Mouse (Mus musculus) ES-E14 (cell line): ENCODE data around the gene Fam184a. TPM values are rescaled to one million over a fixed set of nuclear protein-coding genes. Genes with fewer than 3 reads are reported as not detected.

ENCODE experiments used
- DNase-seq: peaks from one replicate; pipeline ENCODE4 v3.0.0-alpha.2; 2013; ENCODE audit warnings: low read depth, low spot score
- H3K27ac ChIP-seq: 2 replicates; pipeline ENCODE4 v1.5.1; 2012; ENCODE audit warnings: low read depth, mild to moderate bottlenecking, low read length, moderate library complexity, mixed read lengths; ENCODE audit not compliant: poor library complexity, insufficient read depth, severe bottlenecking
- H3K36me3 ChIP-seq: 2 replicates; pipeline ENCODE4 v1.6.1; 2012; ENCODE audit warnings: mild to moderate bottlenecking, low read length, moderate library complexity, mixed read lengths; ENCODE audit not compliant: control insufficient read depth, poor library complexity, insufficient read depth, severe bottlenecking
- H3K4me1 ChIP-seq, 2 experiments: fragments of 150-350 bp in 1 of 2; sonication (generic) in 1 of 2; 2 replicates each; pipeline ENCODE4 v1.6.1; 2012; ENCODE audit warnings: low read length in 2 of 2, mild to moderate bottlenecking in 1 of 2, mixed read lengths in 1 of 2; ENCODE audit not compliant: control insufficient read depth in 2 of 2, insufficient read depth in 2 of 2, poor library complexity in 1 of 2
- H3K4me3 ChIP-seq, 2 experiments: fragments of 150-350 bp in 1 of 2; sonication (generic) in 1 of 2; 2 replicates each; pipeline ENCODE4 v1.5.1; 2012; ENCODE audit warnings: low read length in 2 of 2, low read depth in 1 of 2, mild to moderate bottlenecking in 1 of 2, mixed read lengths in 1 of 2; ENCODE audit not compliant: insufficient read depth in 1 of 2, poor library complexity in 1 of 2, severe bottlenecking in 1 of 2
- H3K9ac ChIP-seq: 2 replicates; pipeline ENCODE4 v1.6.1; 2012; ENCODE audit warnings: low read depth, mild to moderate bottlenecking, low read length, mixed read lengths; ENCODE audit not compliant: poor library complexity, insufficient read depth, severe bottlenecking
- H3K9me3 ChIP-seq: fragments of 150-350 bp; sonication (generic); 2 replicates; pipeline ENCODE4 v1.6.1; 2012; ENCODE audit warnings: low read depth, mild to moderate bottlenecking, low read length; ENCODE audit not compliant: control insufficient read depth, insufficient read depth
- CHD2 ChIP-seq: IDR thresholded peaks from 2 replicates; pipeline ENCODE4 v1.6.1; 2014; ENCODE audit warnings: mild to moderate bottlenecking, low read depth, low read length, inconsistent platforms
- HCFC1 ChIP-seq: IDR thresholded peaks from 2 replicates; pipeline ENCODE4 v1.6.1; 2012; ENCODE audit warnings: low read length, inconsistent platforms, borderline replicate concordance; ENCODE audit not compliant: insufficient read depth
- MAFK ChIP-seq: IDR thresholded peaks from 2 replicates; pipeline ENCODE4 v1.6.1; 2014; ENCODE audit warnings: mild to moderate bottlenecking, low read depth, low read length, inconsistent platforms; ENCODE audit not compliant: insufficient read depth
- ZC3H11A ChIP-seq: IDR thresholded peaks from 2 replicates; pipeline ENCODE4 v1.6.1; 2012; ENCODE audit warnings: low read depth, mild to moderate bottlenecking, inconsistent platforms, low read length, borderline replicate concordance
- ZNF384 ChIP-seq: IDR thresholded peaks from 2 replicates; pipeline ENCODE4 v1.6.1; 2012; ENCODE audit warnings: low read depth, low read length, inconsistent platforms
- in situ Hi-C, 2 experiments: fragments of 600-800 bp; cut with MboI; formaldehyde crosslinking; loops; one replicate each; pipeline ENCODE4 v1.15.1; 2025; ENCODE audit warnings: low sequenced_read_pairs in 2 of 2, inconsistent platforms in 1 of 2; ENCODE audit not compliant: unreplicated experiment in 2 of 2
- total RNA-seq: library from RNA; depleted of rRNA; stranded (reverse); fragments of 300-350 nt; gene quantifications from 2 replicates; pipeline ENCODE4 v1.2.3, GENCODE M21; 2012

Gene Fam184a
- total RNA-seq, 1 experiment, result 2.4 TPM

DNA sequence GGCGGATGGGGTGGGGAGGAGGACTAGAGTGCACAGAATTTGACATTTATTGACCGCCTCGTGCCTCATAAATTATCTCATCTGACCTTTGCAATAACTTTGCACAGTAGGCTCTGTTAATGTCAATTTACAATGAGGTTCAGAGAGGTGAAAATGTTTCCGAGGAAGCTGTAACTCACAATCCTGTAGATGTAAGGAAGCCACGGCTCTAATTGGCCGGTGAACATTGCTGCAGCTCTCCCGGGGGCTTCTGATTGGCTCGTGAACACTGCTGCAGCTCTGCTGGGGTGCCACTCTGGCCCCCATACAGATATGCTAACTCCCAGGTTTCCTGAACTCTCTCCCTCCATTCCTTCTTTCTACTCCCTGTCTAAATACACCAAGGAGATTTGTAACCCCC, 12.1 kb downstream of the Fam184a start:
- no peak for DNase-seq
- no peak overlapping the region for H3K9ac ChIP-seq
- no peak overlapping the region for H3K4me3 ChIP-seq
- no peaks in the 10 kb centered on the region for H3K9me3 ChIP-seq
- in situ Hi-C loops, result no loop called here
- no peaks in the 10 kb centered on the region for H3K36me3 ChIP-seq
- no peak overlapping the region for H3K27ac ChIP-seq
- H3K4me1 ChIP-seq, result no peaks in the 10 kb centered on the region
- TF ChIP-seq ZNF384 (no peak), CHD2 (no peak), HCFC1 (no peak), ZC3H11A (no peak), MAFK (no peak)

DNA sequence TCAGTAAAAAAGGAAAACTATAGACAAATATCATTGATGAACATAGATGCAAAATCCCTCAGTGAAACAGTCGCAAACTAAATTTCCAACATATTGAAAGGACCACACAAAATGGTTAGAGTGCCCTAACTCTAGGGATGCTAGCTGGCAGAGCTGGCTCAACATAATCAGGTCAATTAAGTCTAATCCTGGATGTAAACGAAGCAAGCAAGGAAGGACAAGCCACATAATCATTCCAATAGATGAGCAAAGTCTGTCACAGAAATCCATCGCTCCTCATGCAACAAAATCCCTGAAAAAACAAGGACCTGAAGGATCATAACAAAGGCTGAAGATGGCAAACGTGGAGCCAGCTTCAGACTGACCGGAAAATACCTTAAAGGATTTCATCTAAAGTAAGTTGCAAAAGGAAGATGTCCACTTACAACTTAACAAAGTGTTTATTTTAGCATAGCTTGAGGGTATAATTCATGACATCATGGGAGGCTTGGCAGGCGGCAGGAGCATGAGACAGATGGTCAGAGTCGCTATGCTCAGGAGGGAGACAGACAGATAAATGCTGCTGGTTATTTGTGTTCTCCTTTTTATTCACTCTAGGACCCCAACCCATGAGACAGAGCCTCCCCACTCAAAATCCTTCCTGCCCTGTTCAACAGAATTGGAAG, 15.6 kb downstream of the Fam184a start:
- in situ Hi-C loops, result no loop called here
- Histone ChIP-seq H3K9ac (no peak overlapping the region), H3K36me3 (no peaks in the 10 kb centered on the region), H3K9me3 (no peaks in the 10 kb centered on the region), H3K4me1 (no peaks in the 10 kb centered on the region), H3K4me3 (no peak overlapping the region), H3K27ac (no peak overlapping the region)
- no peak for TF ChIP-seq HCFC1
- TF ChIP-seq CHD2, result no peak
- TF ChIP-seq ZC3H11A, result no peak
- TF ChIP-seq MAFK, result no peak
- no peak for TF ChIP-seq ZNF384
- no peak for DNase-seq

DNA sequence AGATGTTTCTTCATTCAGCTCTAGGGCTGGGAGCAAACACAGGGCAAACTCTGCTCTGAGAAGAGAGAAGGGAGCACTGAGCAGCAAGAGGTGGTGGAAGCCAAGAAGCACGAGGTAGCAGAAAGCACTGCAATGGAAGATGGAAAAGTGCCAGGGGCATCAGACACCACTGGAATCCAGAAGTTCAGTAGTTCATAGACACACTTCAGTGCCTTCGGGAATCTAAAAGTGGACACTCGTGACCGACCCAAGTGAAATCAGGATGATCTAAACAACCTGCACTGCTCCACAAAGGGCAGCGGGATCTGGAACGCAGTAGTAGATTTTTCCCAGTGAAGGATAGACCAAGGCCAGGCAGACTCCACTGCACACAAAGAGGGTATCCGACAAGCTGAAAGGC, 18.6 kb downstream of the Fam184a start:
- Histone ChIP-seq H3K27ac (no peak overlapping the region), H3K36me3 (no peaks in the 10 kb centered on the region), H3K4me3 (no peak overlapping the region), H3K9ac (no peak overlapping the region), H3K9me3 (no peaks in the 10 kb centered on the region), H3K4me1 (no peaks in the 10 kb centered on the region)
- in situ Hi-C loops, result no loop called here
- TF ChIP-seq ZC3H11A, result no peak
- no peak for TF ChIP-seq MAFK
- no peak for TF ChIP-seq ZNF384
- TF ChIP-seq HCFC1, result no peak
- no peak for TF ChIP-seq CHD2
- no peak for DNase-seq

DNA sequence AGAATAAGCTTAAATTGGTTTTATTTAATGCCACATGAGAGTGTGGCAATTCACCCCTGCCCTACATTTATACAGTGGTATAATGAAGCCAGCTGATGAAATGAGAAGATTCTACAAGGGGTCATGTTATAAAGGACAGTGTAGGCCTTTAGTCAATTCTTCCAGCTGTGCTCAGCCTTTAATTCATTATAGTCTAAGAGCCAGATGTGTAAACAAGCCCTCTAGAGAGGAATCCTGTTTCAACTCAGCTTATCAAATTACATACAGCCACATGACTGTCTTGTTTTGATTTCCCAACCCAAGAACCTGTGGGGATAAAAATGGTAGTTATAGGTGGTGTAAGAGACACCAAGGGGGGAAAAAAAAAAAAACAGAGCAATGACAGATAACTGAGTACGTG, 22.0 kb downstream of the Fam184a start:
- TF ChIP-seq ZNF384 (no peak), ZC3H11A (no peak), MAFK (no peak), CHD2 (no peak), HCFC1 (no peak)
- Histone ChIP-seq H3K36me3 (no peaks in the 10 kb centered on the region), H3K4me3 (no peak overlapping the region), H3K27ac (no peak overlapping the region), H3K9me3 (no peaks in the 10 kb centered on the region), H3K9ac (no peak overlapping the region), H3K4me1 (no peaks in the 10 kb centered on the region)
- DNase-seq, result no peak
- in situ Hi-C loops, result no loop called here

DNA sequence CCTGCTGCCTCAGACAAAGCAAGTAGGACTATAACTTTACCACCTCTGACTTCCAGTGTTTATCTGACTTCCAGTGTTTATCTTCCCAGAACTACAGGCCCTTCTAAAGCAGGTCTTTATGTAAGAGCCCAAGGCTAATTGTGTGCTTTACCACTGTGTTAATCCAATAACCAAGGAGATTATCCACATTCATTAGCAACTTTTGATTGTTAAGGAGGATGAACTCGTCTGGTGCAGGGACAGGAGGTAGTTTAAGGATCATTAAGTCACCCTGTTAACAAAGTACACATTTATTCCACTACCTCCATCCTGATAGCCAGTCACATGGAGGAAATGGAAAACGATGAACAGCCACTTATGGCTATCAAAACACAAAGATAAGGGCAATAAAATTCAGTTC, 25.6 kb downstream of the Fam184a start:
- no peaks in the 10 kb centered on the region for H3K4me1 ChIP-seq
- no peaks in the 10 kb centered on the region for H3K9me3 ChIP-seq
- H3K27ac ChIP-seq, result no peak overlapping the region
- H3K9ac ChIP-seq, result no peak overlapping the region
- no peak for DNase-seq
- no peak for TF ChIP-seq ZC3H11A
- no peaks in the 10 kb centered on the region for H3K36me3 ChIP-seq
- in situ Hi-C loops, result no loop called here
- H3K4me3 ChIP-seq, result no peak overlapping the region
